Mouse (Mus musculus) layer of hippocampus, postnatal 10 days (tissue): ENCODE data around the gene Vars. TPM values are rescaled to one million over a fixed set of nuclear protein-coding genes. Genes with fewer than 3 reads are reported as not detected.

Source experiments
- DNase-seq, 2 experiments: peaks; one replicate each; pipeline ENCODE4 v3.0.0; 2021; ENCODE audit warnings: low spot score in 2 of 2
- total RNA-seq, 2 experiments: library from RNA; stranded (reverse); gene quantifications; 2 replicates each; pipeline ENCODE4 v1.2.3; 2021

The Vars gene
- total RNA-seq, 2 experiments from 2014 or later, result 56.3 to 62.1 TPM

- no peak for DNase-seq
These were observed 64.5 kb downstream of the Vars start, which contains the start of gene Ly6g6c for GRCm38 (mm10) chr17:35064951-35065947. Ly6g6c (plus strand) TSS chr17:35065388.

Other genes starting within 250 kb of the Vars start
- gene Cyp21a1, start 196.4 kb upstream of the Vars start, total RNA-seq, result not detected
- gene Stk19, start 164.0 kb upstream of the Vars start, total RNA-seq, result 10 to 100 TPM; 63.6 to 64.2 TPM
- 10 to 100 TPM; 36.1 to 39.9 TPM for gene Dxo, start 164.0 kb upstream of the Vars start, total RNA-seq
- gene Skiv2l, start 150.8 kb upstream of the Vars start, total RNA-seq, result 10 to 100 TPM; 71.4 to 74.8 TPM
- 10 to 100 TPM; 30.2 to 38.5 TPM for gene Nelfe, start 150.6 kb upstream of the Vars start, total RNA-seq
- gene Cfb, start 138.5 kb upstream of the Vars start, total RNA-seq, result not detected
- 10 to 100 TPM in 1 of 2 experiments, 1 to 10 TPM in 1; 9.8 to 10.0 TPM for gene Zbtb12, start 121.5 kb upstream of the Vars start, total RNA-seq
- under 1 TPM in 1 of 2 experiments, not detected in 1; 0.20 TPM for gene Gm20547, start 118.9 kb upstream of the Vars start, total RNA-seq
- 1 to 10 TPM; 1.3 to 1.4 TPM for gene C2, start 102.7 kb upstream of the Vars start, total RNA-seq
- 100 to 1,000 TPM; 174 to 175 TPM for gene Ehmt2, start 102.5 kb upstream of the Vars start, total RNA-seq
- under 1 TPM; 0.16 to 0.20 TPM for gene Slc44a4, start 86.5 kb upstream of the Vars start, total RNA-seq
- 10 to 100 TPM; 23.6 to 24.4 TPM for gene Neu1, start 69.7 kb upstream of the Vars start, total RNA-seq
- gene Hspa1b, start 41.7 kb upstream of the Vars start, total RNA-seq, result 1 to 10 TPM; 4.3 to 5.3 TPM
- gene Gm20481, start 31.1 kb upstream of the Vars start, total RNA-seq, result not detected
- gene Hspa1a, start 28.8 kb upstream of the Vars start, total RNA-seq, result 1 to 10 TPM; 6.8 to 8.7 TPM
- under 1 TPM; 0.30 to 0.38 TPM for gene Hspa1l, start 28.3 kb upstream of the Vars start, total RNA-seq
- 10 to 100 TPM; 24.2 to 25.9 TPM for gene Lsm2, start 19.1 kb upstream of the Vars start, total RNA-seq
- under 1 TPM; 0.16 to 0.30 TPM for gene Vwa7, start 15.6 kb downstream of the Vars start, total RNA-seq
- gene Sapcd1, start 27.0 kb downstream of the Vars start, total RNA-seq, result 1 to 10 TPM in 1 of 2 experiments, under 1 TPM in 1; 0.53 to 1.4 TPM
- gene Msh5, start 45.8 kb downstream of the Vars start, total RNA-seq, result 1 to 10 TPM in 1 of 2 experiments, under 1 TPM in 1; 0.91 to 1.4 TPM
- 10 to 100 TPM; 19.3 to 19.6 TPM for gene Clic1, start 49.0 kb downstream of the Vars start, total RNA-seq
- gene Ddah2, start 58.0 kb downstream of the Vars start, total RNA-seq, result 10 to 100 TPM; 47.3 to 59.0 TPM
- gene Ly6g6c, start 64.4 kb downstream of the Vars start, total RNA-seq, result not detected
- not detected for gene Mpig6b, start 65.2 kb downstream of the Vars start, total RNA-seq
- gene Ly6g6e, start 75.9 kb downstream of the Vars start, total RNA-seq, result 1 to 10 TPM; 2.8 to 3.5 TPM
- 1 to 10 TPM in 1 of 2 experiments, under 1 TPM in 1; 0.78 to 1.6 TPM for gene Ly6g6d, start 77.1 kb downstream of the Vars start, total RNA-seq
- not detected for gene Ly6g6f, start 84.6 kb downstream of the Vars start, total RNA-seq
- 10 to 100 TPM; 77.4 to 79.9 TPM for gene Abhd16a, start 88.3 kb downstream of the Vars start, total RNA-seq
- not detected for gene Ly6g5c, start 107.3 kb downstream of the Vars start, total RNA-seq
- gene Ly6g5b, start 114.4 kb downstream of the Vars start, total RNA-seq, result under 1 TPM; 0.58 to 0.82 TPM
- 10 to 100 TPM; 10.7 to 14.6 TPM for gene Gpank1, start 120.5 kb downstream of the Vars start, total RNA-seq
- 100 to 1,000 TPM; 178 to 202 TPM for gene Csnk2b, start 121.1 kb downstream of the Vars start, total RNA-seq
- 10 to 100 TPM; 21.4 to 25.9 TPM for gene D17H6S53E, start 125.4 kb downstream of the Vars start, total RNA-seq
- not detected for gene Apom, start 131.1 kb downstream of the Vars start, total RNA-seq
- 100 to 1,000 TPM; 284 to 308 TPM for gene Bag6, start 134.2 kb downstream of the Vars start, total RNA-seq
- gene Prrc2a, start 163.9 kb downstream of the Vars start, total RNA-seq, result 100 to 1,000 TPM; 284 to 322 TPM
- 10 to 100 TPM; 10.3 to 10.5 TPM for gene Aif1, start 175.1 kb downstream of the Vars start, total RNA-seq
- gene Lst1, start 187.5 kb downstream of the Vars start, total RNA-seq, result 10 to 100 TPM; 15.6 to 17.2 TPM
- 1 to 10 TPM in 1 of 2 experiments, under 1 TPM in 1; 0.74 to 1.2 TPM for gene Ltb, start 193.5 kb downstream of the Vars start, total RNA-seq
- gene Tnf, start 201.0 kb downstream of the Vars start, total RNA-seq, result not detected
- under 1 TPM; 0.43 to 0.71 TPM for gene Lta, start 204.4 kb downstream of the Vars start, total RNA-seq
- gene Gm16181, start 219.8 kb downstream of the Vars start, total RNA-seq, result not detected
- 100 to 1,000 TPM; 310 to 356 TPM for gene Atp6v1g2, start 232.7 kb downstream of the Vars start, total RNA-seq
- gene Nfkbil1, start 234.8 kb downstream of the Vars start, total RNA-seq, result 10 to 100 TPM; 14.2 to 15.5 TPM
- 100 to 1,000 TPM; 257 to 272 TPM for gene Ddx39b, start 240.8 kb downstream of the Vars start, total RNA-seq